Mouse (Mus musculus) spleen, postnatal 4 days (tissue): ENCODE measurements at regions not wholly inside any gene's neighbourhood (a gene's known extent, or its start where the extent isn't known, plus 50 kb on each side); places are given as distances from the start of the nearest gene placed in this dataset.

Experiments
- DNase-seq, 2 experiments: peaks; one replicate each; pipeline ENCODE4 v3.0.0; 2022; ENCODE audit warnings: low spot score in 2 of 2

GRCm38 (mm10) chr1:183504103-183504841 lies 86.3 kb downstream of the Hhipl2 start:
- no peak for DNase-seq

- no peak for DNase-seq
Measured at GRCm38 (mm10) chr1:183507893-183508292, 89.9 kb downstream of the Hhipl2 start.

GRCm38 (mm10) chr1:183510759-183511158 lies 92.7 kb downstream of the Hhipl2 start:
- DNase-seq, result no peak

- DNase-seq, result no peak
Measured at GRCm38 (mm10) chr1:183513876-183514275, 95.9 kb downstream of the Hhipl2 start.

GRCm38 (mm10) chr1:183514281-183514983 lies 96.4 kb downstream of the Hhipl2 start:
- no peak for DNase-seq

- no peak for DNase-seq
Measured at GRCm38 (mm10) chr1:183514984-183515287, 96.9 kb downstream of the Hhipl2 start.

- no peak for DNase-seq
Measured at GRCm38 (mm10) chr1:183516167-183516566, 98.2 kb downstream of the Hhipl2 start.

- no peak for DNase-seq
Measured at GRCm38 (mm10) chr1:183517236-183517635, 99.2 kb downstream of the Hhipl2 start.

GRCm38 (mm10) chr1:183521569-183521968 lies 103.6 kb downstream of the Hhipl2 start:
- DNase-seq, result no peak

GRCm38 (mm10) chr1:183533386-183533785 lies 115.4 kb downstream of the Hhipl2 start:
- no peak for DNase-seq

- no peak for DNase-seq
Measured at GRCm38 (mm10) chr1:183548752-183549387, 130.9 kb downstream of the Hhipl2 start.

GRCm38 (mm10) chr1:183552617-183553016 lies 134.6 kb downstream of the Hhipl2 start:
- DNase-seq, result no peak

- no peak for DNase-seq
Measured at GRCm38 (mm10) chr1:183553219-183553618, 135.2 kb downstream of the Hhipl2 start.

GRCm38 (mm10) chr1:183562853-183563252 lies 144.8 kb downstream of the Hhipl2 start:
- no peak for DNase-seq

- DNase-seq, result no peak
Measured at GRCm38 (mm10) chr1:183573621-183574585, 155.9 kb downstream of the Hhipl2 start.

GRCm38 (mm10) chr1:183584861-183585260 lies 166.8 kb downstream of the Hhipl2 start:
- no peak for DNase-seq

GRCm38 (mm10) chr1:183586406-183586805 lies 168.4 kb downstream of the Hhipl2 start:
- DNase-seq, result no peak

GRCm38 (mm10) chr1:183595306-183595705 lies 177.3 kb downstream of the Hhipl2 start:
- DNase-seq, result no peak

GRCm38 (mm10) chr1:183600466-183600865 lies 182.5 kb downstream of the Hhipl2 start:
- DNase-seq, result no peak

GRCm38 (mm10) chr1:183611966-183612694 lies 194.1 kb downstream of the Hhipl2 start:
- no peak for DNase-seq

- no peak for DNase-seq
Measured at GRCm38 (mm10) chr1:183619451-183620059, 201.5 kb downstream of the Hhipl2 start.
